Mouse (Mus musculus) G1E (cell line): ENCODE data around the gene 4930402F06Rik.

ENCODE experiments used
- CTCF ChIP-seq: IDR thresholded peaks from 2 replicates; pipeline ENCODE4 v1.5.1; 2012; ENCODE audit warnings: low read depth, low read length, inconsistent platforms, mixed read lengths
- GATA1 ChIP-seq: IDR thresholded peaks from 2 replicates; pipeline ENCODE4 v1.6.1; 2012; ENCODE audit warnings: borderline replicate concordance, low read length, inconsistent platforms, mixed read lengths
- TAL1 ChIP-seq: conservative IDR thresholded peaks from 2 replicates; pipeline ENCODE4 v1.6.1; 2012; ENCODE audit warnings: low read depth, low read length, inconsistent platforms, mixed read lengths

DNA sequence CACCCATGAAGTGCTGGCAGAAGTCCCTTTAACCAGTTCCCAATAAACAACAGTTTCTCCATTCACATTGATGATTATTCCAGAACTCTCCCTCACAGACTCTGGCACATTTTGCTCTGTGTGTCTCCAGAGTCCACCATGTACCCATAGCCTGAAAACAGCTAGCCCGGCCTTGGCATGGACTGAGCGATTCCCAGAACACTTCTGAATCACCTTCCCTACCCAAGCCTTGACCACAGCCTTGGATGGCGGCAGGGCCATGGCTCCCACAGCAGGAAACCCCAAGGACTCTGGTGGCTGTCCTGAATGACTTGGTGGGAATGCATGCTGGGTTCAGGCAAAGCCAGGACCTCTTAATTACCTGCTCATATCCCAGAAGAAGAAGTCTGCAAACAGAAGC, 43.5 kb upstream of the 4930402F06Rik start:
- TF ChIP-seq CTCF (no peak), TAL1 (no peak), GATA1 (no peak)
